Mouse (Mus musculus): ENCODE results near the gene Ttc39d. TPM values are rescaled to one million over a fixed set of nuclear protein-coding genes. Genes with fewer than 3 reads are reported as not detected.

Gene Ttc39d
- polyA plus RNA-seq, 1 experiment = not detected

- WGBS = 62% methylated on average over 13 of the region's 13 CpGs
- H3K27ac ChIP-seq (ENCODE audit: control insufficient read depth, insufficient read depth, low read depth, low read length, poor library complexity) = peak overlapping the region; percentile 22
- TF ChIP-seq POLR2A (IDR thresholded peaks at IDR 0.05; ENCODE audit: borderline replicate concordance, control insufficient read depth, low read depth, low read length) (no peak), CTCF (IDR thresholded peaks at IDR 0.05; ENCODE audit: control insufficient read depth, insufficient read depth, low read length) (no peak)
- H3K4me1 ChIP-seq (ENCODE audit: control insufficient read depth, insufficient read depth, low read length) = no peaks in the 10 kb centered on the region; the same call in 1 of the 2 replicates
- H3K4me3 ChIP-seq (replicated peaks; ENCODE audit: control insufficient read depth, low read depth, low read length) = no peak overlapping the region
Measured at GRCm38 (mm10) chr17:80252757-80253525, 45.7 kb downstream of the Ttc39d start.

- TF ChIP-seq POLR2A (IDR thresholded peaks at IDR 0.05; ENCODE audit: borderline replicate concordance, control insufficient read depth, low read depth, low read length) (no peak), CTCF (IDR thresholded peaks at IDR 0.05; ENCODE audit: control insufficient read depth, insufficient read depth, low read length) (no peak)
- Histone ChIP-seq H3K4me3 (replicated peaks; ENCODE audit: control insufficient read depth, low read depth, low read length) (no peak overlapping the region), H3K27ac (ENCODE audit: control insufficient read depth, insufficient read depth, low read depth, low read length, poor library complexity) (no peak overlapping the region), H3K4me1 (ENCODE audit: control insufficient read depth, insufficient read depth, low read length) (no peaks in the 10 kb centered on the region; the same call in 1 of the 2 replicates)
- 88% methylated on average over 5 of the region's 5 CpGs for WGBS
Measured at GRCm38 (mm10) chr17:80254421-80254820, 47.2 kb downstream of the Ttc39d start.

GRCm38 (mm10) chr17:80255208-80255607 lies 47.9 kb downstream of the Ttc39d start:
- no peak for TF ChIP-seq POLR2A (IDR thresholded peaks at IDR 0.05; ENCODE audit: borderline replicate concordance, control insufficient read depth, low read depth, low read length)
- no peak for TF ChIP-seq CTCF (IDR thresholded peaks at IDR 0.05; ENCODE audit: control insufficient read depth, insufficient read depth, low read length)

GRCm38 (mm10) chr17:80267065-80267464 lies 59.8 kb downstream of the Ttc39d start:
- no peak for TF ChIP-seq POLR2A (IDR thresholded peaks at IDR 0.05; ENCODE audit: borderline replicate concordance, control insufficient read depth, low read depth, low read length)
- no peak for TF ChIP-seq CTCF (IDR thresholded peaks at IDR 0.05; ENCODE audit: control insufficient read depth, insufficient read depth, low read length)
- Histone ChIP-seq H3K4me3 (replicated peaks; ENCODE audit: control insufficient read depth, low read depth, low read length) (no peak overlapping the region), H3K27ac (ENCODE audit: control insufficient read depth, insufficient read depth, low read depth, low read length, poor library complexity) (no peak overlapping the region), H3K4me1 (ENCODE audit: control insufficient read depth, insufficient read depth, low read length) (no peaks in the 10 kb centered on the region)
- WGBS = 84% methylated on average over 4 of the region's 4 CpGs

More at GRCm38 (mm10) chr17:80255208-80255607, 47.9 kb downstream of the Ttc39d start:
- no peak overlapping the region for H3K4me3 ChIP-seq (replicated peaks; ENCODE audit: control insufficient read depth, low read depth, low read length)
- 83% methylated on average over 13 of the region's 13 CpGs for WGBS
- H3K4me1 ChIP-seq (ENCODE audit: control insufficient read depth, insufficient read depth, low read length) = no peaks in the 10 kb centered on the region; the same call in 1 of the 2 replicates
- H3K27ac ChIP-seq (ENCODE audit: control insufficient read depth, insufficient read depth, low read depth, low read length, poor library complexity) = no peak overlapping the region

Other genes starting within 250 kb of the Ttc39d start
- 21.7 and 21.8 TPM in 2 replicates for gene Hnrnpll, start 145.1 kb upstream of the Ttc39d start, polyA plus RNA-seq (2011; ENCODE audit: insufficient read depth, insufficient read length, low replicate concordance, missing spikeins)
- gene Galm, start 80.0 kb upstream of the Ttc39d start, polyA plus RNA-seq (2011; ENCODE audit: insufficient read depth, insufficient read length, low replicate concordance, missing spikeins) = 0.56 and 5.2 TPM in 2 replicates
- gene Srsf7, start 153 bp upstream of the Ttc39d start, polyA plus RNA-seq (2011; ENCODE audit: insufficient read depth, insufficient read length, low replicate concordance, missing spikeins) = 166 and 167 TPM in 2 replicates
- gene Gemin6, start 17.0 kb downstream of the Ttc39d start, polyA plus RNA-seq (2011; ENCODE audit: insufficient read depth, insufficient read length, low replicate concordance, missing spikeins) = 7.8 and 10.4 TPM in 2 replicates
- gene Morn2, start 82.7 kb downstream of the Ttc39d start, polyA plus RNA-seq (2011; ENCODE audit: insufficient read depth, insufficient read length, low replicate concordance, missing spikeins) = 5.6 and 6.4 TPM in 2 replicates
- 6.5 and 12.3 TPM in 2 replicates for gene Dhx57, start 83.0 kb downstream of the Ttc39d start, polyA plus RNA-seq (2011; ENCODE audit: insufficient read depth, insufficient read length, low replicate concordance, missing spikeins)
- not detected in 2 replicates for gene Arhgef33, start 99.9 kb downstream of the Ttc39d start, polyA plus RNA-seq (2011; ENCODE audit: insufficient read depth, insufficient read length, low replicate concordance, missing spikeins)
- gene Gm10190, start 166.1 kb downstream of the Ttc39d start, polyA plus RNA-seq (2011; ENCODE audit: insufficient read depth, insufficient read length, low replicate concordance, missing spikeins) = not detected in 2 replicates

Measured in bone marrow, adult 2 months (tissue).